Mouse (Mus musculus) ovary, postnatal 14 days (tissue): ENCODE data around the gene Cyth1.
A peak's percentile ranks its signal among the peaks of the same experiment; 100 is the strongest.

Source experiments
- DNase-seq: peaks from one replicate; pipeline ENCODE4 v3.0.0; 2022; ENCODE audit warnings: low spot score

Cyth1 gene

GRCm38 (mm10) chr11:118152964-118153363 lies 95.4 kb downstream of the Cyth1 start:
- DNase-seq: no peak

- DNase-seq: no peak
These were observed 96.8 kb downstream of the Cyth1 start for GRCm38 (mm10) chr11:118151423-118152180.

- peak; percentile 20 for DNase-seq
These were observed 98.2 kb downstream of the Cyth1 start for GRCm38 (mm10) chr11:118150115-118150701.

- DNase-seq: no peak
These were observed 100.3 kb downstream of the Cyth1 start for GRCm38 (mm10) chr11:118147877-118148637.

GRCm38 (mm10) chr11:118146446-118146845 lies 101.9 kb downstream of the Cyth1 start:
- DNase-seq: no peak

GRCm38 (mm10) chr11:118145771-118146351 lies 102.5 kb downstream of the Cyth1 start:
- no peak for DNase-seq

GRCm38 (mm10) chr11:118145092-118145491 lies 103.3 kb downstream of the Cyth1 start:
- DNase-seq: no peak

- DNase-seq: no peak
These were observed 104.7 kb downstream of the Cyth1 start for GRCm38 (mm10) chr11:118143731-118144130.

- DNase-seq: no peak
These were observed 105.7 kb downstream of the Cyth1 start for GRCm38 (mm10) chr11:118142547-118143165.

- DNase-seq: no peak
These were observed 107.4 kb downstream of the Cyth1 start for GRCm38 (mm10) chr11:118140771-118141565.

GRCm38 (mm10) chr11:118138347-118138746 lies 110.0 kb downstream of the Cyth1 start:
- DNase-seq: no peak

GRCm38 (mm10) chr11:118136172-118136632 lies 112.2 kb downstream of the Cyth1 start:
- DNase-seq: no peak

- DNase-seq: no peak
These were observed 113.1 kb downstream of the Cyth1 start for GRCm38 (mm10) chr11:118135271-118135670.

GRCm38 (mm10) chr11:118133752-118134169 lies 114.6 kb downstream of the Cyth1 start:
- DNase-seq: no peak

GRCm38 (mm10) chr11:118133133-118133751 lies 115.2 kb downstream of the Cyth1 start:
- no peak for DNase-seq

GRCm38 (mm10) chr11:118132136-118132535 lies 116.3 kb downstream of the Cyth1 start:
- no peak for DNase-seq

- no peak for DNase-seq
These were observed 117.9 kb downstream of the Cyth1 start, which contains the start of gene Dnah17 for GRCm38 (mm10) chr11:118130534-118130933. Gene Dnah17, minus strand, starts transcription at chr11:118130634.

- DNase-seq: no peak
These were observed 118.6 kb downstream of the Cyth1 start for GRCm38 (mm10) chr11:118129812-118130211.

GRCm38 (mm10) chr11:118121592-118121991 lies 126.8 kb downstream of the Cyth1 start:
- DNase-seq: no peak

- no peak for DNase-seq
These were observed 129.6 kb downstream of the Cyth1 start for GRCm38 (mm10) chr11:118118777-118119176.
